Mouse (Mus musculus) thymus, postnatal 10 days (tissue): ENCODE measurements around the gene Fam227b.

Experiments used
- DNase-seq, 2 experiments: peaks; one replicate each; pipeline ENCODE4 v3.0.0; 2021; ENCODE audit warnings: low spot score in 2 of 2

The Fam227b gene

DNA sequence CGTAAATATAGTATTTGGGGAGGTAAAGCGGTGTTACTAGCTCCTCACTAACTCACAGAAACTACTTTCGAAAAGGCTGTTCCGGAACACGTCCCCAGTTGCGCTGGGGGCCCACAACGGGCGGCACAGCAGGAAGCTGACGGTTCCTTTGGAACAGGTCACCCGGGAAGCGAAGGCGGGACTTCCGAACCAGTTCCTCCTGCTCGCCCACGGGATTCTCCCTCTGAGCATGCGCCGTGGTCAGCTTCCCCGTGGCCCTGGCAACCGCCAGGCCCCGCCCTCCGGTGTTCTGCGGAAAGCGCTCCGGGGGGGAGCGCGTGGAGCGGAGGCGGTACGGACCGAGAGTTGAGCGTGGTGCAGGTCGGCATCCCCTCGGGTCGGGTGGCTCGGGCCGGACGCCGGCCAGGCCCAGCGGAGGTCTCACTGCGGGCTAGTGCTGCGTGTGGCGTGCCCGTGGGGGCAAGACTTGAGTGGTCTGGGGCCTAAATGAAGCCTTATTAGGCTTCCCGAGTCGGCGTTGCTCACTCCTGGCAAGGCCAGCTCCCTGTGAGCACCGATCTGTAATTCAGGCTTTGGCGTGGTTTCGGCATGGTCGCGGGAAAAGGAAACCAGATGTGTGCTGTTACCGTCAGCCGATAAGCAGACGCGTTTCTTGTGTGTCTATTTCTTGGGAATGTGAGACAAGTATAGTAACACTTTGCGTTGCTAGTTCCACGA, at the start of gene Fam227b, which contains the start of gene Dtwd1:
Fam227b (minus strand) TSS at position 150 of the 717 bp plus-strand sequence.
Dtwd1 (plus strand) TSS at position 287 of the 717 bp plus-strand sequence.
- DNase-seq = peak; percentile 97 to 98

DNA sequence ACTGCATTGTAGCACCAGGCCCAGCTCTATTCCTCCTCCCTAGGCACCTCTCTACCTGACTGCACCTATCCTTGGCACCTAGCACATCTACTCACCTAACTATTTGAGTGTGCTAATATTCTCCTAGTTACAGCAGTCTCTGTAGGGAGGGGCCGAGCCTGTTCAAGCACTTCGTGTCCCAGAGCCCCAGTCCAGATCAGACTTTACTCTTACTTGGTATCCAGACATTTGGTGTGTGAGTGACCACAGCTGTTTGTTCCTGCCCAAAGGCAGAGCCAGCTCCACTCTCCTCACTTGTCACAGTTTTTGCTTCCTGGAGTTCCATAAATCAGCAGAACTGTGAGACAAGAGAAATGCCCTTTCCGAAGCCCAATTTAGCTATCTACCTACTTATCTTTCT, 47.2 kb upstream of the Fam227b start:
- DNase-seq = no peak

DNA sequence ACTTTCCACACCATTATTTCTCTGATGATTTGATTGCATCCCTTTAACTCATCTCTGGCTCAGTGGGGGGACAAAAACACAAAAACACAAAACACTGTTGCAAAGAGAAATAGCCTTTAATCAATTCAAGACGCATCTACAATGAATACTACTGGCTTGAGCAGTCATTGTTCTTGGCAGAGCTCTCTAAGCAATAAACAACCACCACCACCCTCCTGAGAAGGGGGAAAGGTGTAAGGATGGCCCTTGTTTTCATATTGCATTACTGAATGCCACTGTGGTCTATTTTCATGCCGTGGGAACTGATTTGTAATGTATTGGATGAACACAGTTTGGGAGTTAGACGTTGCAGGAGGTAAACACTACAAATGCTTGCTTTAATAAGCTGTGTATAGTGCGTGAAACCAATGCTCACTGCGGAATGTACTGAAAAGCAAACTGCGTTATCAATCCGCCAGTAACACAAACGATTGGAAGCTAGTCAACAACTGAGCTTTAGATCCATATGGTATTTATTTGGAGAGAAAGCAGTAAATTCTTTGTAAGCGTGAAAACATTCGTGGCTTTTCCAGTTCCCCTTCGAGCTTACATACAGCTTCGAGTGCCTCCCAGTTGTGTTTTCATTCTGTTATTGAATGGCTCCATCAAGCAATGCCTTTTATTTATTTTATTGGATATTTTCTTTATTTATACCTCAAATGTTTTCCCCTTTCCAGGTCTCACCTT, 44.0 kb upstream of the Fam227b start:
- DNase-seq = no peak

DNA sequence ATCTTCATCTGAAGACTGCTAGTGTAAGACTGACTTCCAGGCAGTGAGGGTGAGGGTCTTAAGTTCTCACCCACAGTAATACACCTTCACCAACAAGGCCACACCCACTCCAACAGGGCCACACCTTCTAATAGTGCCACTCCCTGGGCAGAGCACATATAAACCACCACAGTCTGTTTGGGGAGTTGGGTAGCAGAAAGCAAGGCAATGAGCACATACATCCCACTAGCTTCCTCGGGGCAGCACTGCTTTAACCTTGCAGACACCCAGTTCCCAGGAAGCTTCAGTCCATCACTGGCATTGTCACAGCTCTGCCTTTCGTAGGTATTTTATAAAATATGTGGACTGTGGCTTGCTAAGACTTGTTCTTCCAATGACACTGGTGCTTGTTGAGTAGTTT, 40.3 kb upstream of the Fam227b start:
- DNase-seq = no peak

DNA sequence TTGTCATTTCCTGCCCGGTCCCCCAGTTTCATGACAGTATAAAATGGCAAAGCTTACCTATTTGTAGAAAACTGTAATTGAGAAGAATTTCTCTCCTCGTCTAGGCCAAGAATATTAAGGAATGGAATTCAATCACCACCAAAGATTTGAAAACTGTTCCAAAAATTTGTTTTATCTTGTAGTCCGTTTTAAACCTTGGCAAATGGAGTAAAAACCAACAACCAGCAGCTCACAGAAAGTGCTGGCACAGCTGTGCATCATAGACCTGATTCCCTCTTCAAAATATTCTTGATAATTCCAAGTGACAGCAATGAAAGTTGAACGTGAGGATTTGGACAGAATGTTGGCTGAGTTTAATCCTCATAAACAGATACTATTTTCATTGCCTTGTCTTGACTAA, 39.5 kb upstream of the Fam227b start:
- no peak for DNase-seq

DNA sequence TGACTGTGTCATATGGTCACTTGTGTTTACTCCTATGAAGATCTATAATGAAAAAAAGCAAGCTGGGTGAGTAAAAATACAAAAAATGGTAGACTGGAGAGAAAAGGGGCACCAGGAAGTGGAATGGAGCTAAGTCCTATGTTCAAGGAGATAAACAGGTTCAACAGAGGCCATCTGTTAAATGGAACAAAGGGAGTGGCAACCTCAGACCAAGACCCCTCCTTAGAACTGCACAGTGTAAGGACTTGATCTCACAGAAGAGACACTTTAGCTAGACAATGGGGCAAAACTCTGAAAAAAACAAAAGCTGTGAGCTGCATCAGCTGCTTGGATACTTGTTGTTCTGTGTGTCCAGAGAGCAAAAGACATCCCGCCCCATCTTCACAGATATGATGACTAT, 19.6 kb upstream of the Fam227b start:
- no peak for DNase-seq

DNA sequence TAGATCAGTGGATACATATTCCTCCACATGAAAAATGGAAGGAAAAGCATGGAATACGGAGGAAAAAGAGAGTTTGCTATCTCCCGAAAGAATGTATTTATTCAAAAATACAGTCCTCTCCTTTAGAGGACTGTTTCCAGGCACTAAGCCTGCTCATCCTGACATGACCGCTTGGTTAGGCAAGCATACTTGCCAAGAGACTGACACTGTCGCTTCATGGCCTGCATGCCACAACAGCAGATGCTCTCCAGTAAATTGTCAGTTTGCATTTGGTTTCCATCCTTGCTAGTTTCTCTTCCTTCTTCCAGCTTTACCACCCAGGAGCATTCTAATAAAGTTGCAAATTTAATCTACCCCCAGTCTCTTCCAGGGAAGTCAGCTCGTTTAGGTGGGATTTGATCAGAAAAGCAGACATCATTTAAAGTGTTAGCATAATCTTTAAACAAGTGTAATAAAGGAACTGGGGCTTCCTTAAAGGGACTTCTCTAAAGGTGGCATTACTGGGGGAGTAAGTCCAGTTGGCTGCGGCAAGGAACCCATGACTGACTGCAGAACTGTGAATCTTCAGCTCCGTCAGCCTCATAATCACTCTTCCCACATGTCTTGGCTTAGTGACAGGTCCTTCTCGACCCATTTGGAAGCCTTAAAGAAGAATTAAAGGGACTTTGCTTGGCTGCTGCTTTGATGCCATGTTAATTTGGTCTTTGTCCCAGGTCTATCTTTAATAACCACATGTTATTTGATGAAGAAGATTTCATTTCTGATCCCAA, 15.2 kb upstream of the Fam227b start:
- no peak for DNase-seq

DNA sequence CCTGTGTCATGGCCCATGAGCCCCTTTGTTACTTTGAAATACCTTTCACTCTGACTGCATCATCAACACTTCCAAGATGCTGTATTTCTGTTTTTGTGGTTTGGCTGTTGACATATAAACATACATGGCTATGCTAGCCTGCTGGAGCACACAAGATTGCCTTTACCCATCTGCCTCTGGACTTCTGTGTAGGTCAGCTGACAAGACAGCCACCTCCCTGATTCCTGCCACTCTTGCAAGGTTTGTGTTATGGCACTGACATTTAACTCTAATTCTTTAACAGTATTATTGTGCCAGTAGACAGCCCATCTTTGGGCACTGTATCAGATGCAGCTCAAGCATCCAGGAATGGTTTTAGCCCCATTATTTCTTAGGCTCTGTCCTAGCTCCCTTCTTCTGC, 14.5 kb upstream of the Fam227b start:
- DNase-seq = no peak

DNA sequence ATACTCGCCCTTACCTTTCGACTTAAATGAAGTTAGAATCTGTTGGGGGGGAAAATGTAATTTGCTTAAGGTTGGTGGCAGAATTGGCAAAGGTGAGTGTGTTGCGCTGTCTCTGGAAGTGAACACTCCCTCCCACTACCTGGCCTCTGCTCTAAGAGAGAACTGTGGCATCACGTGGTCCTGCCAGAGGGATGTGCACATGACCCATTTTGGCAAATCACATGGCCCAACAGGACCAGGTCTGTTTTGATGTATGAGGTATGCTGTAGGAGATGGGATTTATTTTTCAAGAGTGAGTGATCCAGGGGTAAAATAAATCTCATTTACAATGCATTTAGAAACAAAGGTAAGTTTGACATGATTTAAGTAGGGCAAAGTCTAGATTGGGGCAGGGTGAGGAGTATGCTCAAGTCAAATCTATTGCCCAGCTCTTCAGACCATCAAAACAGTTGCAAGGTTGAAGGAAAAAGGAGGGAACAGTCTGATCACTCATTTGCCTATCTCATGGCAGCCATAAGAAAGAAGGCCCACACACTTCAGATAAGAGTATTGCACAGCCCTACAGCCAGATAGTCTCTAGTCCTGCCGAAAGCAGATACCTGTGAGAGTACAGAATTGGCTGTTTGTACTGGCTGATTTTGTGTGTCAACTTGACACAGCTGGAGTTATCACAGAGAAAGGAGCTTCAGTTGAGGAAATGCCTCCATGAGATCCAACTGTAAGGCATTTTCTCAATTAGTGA, 13.6 kb upstream of the Fam227b start:
- DNase-seq = no peak

DNA sequence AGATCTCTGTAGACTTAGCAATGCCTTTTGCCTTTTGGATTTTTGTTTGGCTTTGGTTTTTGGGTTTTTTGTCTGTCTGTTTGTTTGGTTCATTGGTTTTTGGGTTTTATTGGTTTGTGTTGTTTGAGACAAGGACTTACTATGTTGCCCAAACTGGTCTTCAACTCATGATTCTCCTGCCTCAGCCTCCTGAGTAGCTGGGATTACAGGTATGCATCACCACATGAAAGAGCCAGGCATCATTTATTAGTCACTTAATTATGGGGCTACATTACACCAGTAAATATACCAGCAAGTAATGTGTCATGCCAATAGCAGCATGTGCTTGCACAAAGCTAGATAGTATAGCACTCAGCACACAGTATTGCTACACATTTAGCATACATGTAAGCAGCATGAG, 4.1 kb downstream of the Fam227b start:
- DNase-seq = no peak

DNA sequence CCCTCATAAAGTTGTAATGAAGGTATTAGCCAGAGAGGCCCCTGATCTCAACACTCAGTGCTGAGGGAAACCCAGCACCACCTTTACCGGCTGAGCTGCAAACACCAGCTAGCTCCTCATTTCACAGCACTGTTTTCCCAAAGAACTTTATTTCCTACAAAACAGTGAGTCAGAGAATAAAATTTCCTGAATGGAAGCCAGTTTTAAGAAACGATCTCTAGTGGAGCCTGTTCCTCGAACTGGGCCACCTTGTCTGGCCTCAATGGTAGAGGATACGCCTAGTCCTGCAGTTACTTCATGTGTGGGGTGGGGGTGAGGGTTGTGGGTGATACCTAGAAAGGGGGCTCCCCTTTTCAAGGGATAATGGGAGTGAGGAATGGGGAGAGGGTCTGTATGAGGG, 57.2 kb downstream of the Fam227b start:
- no peak for DNase-seq

DNA sequence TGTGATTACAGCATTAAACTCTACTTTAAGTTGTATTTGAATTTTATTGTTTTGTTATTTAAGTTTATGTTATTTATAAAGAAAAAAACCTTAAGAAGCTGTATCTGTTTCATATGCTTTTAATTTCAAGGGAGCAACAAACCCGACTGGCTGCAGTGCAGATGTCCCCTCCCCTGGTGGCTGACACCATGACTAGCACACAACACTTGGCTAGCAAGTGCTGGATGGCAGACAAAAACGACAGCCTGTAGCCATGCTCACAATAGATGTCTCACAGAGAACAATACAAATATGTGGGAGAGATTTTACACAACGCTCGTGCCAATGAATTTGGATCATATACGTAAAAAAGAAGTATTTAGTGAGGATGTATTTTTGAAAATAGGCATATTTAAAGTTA, 61.4 kb downstream of the Fam227b start:
- no peak for DNase-seq

DNA sequence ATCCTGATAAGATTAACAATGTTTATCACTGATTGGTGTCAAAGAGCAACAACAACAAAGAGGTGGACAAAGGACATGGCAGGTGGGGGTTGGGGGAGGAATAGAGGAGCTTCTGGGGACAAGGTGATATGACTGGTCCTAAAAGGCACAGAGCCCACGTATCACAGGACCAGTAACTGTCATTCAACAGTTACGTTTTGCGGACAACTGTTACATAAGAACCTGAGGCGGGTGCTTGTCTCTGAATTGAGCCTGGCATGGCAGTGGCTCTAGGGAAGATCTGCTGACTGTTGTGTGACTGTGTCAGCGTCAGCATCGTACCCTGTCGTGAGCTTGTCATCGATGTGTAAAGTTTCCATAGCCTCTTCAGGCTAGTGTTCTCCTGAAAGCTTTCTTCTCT, 65.6 kb downstream of the Fam227b start:
- DNase-seq = no peak

DNA sequence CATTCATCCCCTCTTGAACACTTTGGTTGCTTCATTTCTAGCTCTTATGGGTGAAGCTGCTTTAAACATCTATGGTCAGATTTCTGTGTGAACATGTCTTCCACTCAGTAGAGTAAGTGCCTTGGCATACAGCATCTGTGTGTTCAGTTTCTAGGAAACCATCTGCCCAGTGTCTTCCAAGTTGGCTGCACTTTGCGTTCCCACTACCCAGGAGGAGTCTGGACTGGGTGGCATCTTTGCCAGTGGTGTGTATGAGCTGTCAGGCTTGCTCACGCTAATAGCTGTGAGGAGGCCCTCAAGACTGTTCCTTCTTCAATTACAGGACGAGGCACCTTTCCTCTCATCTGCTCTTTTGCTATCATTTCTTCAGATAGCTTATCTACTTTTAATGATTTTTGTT, 67.5 kb downstream of the Fam227b start:
- no peak for DNase-seq

DNA sequence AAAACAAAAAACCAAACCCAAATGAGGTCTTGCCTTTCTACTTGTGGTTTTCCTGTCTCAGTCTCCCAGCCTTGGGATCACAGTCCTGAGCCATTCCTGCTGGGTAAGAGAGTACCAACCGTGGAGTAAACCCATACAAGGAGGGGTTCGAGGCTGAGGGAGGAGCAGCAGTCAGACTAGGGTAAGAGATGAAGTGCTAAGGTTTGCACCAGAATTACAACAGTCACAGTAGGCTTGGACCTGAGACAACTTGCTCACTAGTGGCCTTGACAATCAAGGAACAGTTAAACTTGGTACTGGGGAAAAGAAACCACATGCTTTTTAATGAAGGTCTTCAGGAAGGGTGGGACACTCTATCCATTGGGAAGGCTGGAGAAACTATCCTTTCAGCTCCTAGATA, 72.7 kb downstream of the Fam227b start:
- DNase-seq = no peak

DNA sequence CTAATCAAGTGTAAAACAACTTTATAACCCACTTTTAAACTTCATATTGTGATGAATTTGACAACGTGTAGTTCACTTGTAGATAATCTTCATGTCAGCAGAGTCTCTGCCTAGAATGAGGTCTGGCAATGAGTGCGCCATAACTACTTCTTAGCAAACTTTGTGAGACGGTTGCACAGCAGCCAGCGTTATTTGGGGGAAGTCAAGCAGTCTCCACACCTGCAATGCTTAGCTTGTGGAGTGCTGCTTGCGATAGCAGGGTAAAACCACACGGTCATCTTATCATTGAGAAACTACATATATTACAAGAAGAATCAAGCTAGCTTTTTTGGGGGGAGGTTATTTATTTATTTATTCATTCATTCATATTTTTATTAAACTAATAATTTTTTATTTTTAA, 75.3 kb downstream of the Fam227b start:
- no peak for DNase-seq

DNA sequence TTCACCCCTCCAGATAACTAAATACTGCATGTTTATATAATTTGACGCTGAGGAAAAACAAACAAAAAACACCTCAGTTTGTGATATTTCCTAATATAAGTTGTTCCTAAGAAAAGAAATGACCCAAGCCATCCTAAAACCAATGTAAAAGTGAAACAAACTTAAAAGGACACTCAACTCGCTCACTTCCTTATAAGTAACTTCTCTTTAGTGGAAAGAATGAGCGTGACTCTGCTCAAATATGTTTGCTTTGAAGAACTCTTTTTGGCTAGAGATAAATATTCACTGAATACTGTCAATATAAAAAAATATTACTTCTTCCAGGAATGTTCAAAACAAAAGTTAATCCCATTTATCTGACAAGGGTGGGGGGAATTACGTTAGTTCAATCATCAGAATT, 78.1 kb downstream of the Fam227b start:
- DNase-seq = no peak

DNA sequence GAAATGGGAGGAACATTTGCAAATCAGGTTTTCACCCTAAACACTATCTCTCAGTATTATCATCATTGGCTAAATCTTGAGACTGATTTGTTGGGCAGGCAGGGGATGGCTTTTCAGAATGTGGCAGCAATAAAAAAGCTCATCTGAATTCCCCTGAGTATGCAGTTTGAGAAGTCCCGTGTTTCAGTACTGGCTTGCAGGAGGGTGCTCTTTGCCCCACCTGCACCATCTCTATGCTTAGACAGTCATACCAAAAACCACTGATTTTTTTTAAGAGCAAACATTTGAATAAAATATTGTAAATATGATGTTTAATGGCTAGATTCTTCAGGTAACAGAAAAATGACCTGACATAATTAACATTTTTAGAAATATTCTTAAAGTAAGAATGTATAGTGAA, 82.1 kb downstream of the Fam227b start:
- no peak for DNase-seq

DNA sequence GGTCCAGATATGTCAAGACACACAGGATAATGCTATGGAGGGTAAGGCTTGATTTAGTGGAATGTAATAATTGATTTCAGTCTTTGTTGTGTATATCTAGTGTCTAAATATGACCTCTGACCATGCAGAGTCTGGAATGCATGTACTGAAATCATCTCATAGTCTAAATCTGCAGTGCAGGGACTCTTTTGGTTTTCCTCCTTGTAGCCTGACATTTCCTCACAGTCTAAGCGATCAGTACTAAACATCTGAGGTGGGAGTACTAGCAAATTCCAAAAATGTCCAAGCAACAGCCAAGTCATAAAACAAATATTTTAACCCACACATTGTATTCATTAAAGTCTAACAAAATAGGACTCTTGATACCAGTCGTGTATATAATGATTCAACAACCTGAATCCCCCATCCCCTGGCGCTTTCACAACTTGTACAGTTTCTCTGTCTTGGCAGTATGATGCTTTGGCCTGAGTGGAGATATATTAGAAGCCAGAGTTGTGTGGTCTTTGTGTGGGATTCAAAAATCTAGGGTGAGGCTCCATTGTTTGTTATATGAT, 86.4 kb downstream of the Fam227b start:
- DNase-seq = no peak

DNA sequence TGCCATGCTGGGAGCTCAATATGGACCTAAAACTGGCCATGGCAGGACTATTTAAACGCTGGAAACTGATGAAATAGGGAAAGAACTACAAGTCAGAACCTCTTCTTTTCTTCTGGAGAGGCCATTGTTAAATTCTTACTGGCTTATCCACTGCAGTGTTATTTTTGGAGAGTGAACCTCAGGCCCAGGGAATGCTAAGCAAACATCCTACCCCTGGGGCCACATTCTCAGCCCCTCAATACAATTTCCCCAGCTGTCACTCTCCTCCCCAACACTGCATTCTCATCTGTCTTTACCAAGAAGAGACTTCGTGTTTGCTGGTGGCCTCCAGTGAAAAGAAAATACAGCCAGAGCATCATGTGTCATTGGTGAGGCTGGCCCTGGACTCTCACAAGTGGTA, 87.0 kb downstream of the Fam227b start:
- no peak for DNase-seq

DNA sequence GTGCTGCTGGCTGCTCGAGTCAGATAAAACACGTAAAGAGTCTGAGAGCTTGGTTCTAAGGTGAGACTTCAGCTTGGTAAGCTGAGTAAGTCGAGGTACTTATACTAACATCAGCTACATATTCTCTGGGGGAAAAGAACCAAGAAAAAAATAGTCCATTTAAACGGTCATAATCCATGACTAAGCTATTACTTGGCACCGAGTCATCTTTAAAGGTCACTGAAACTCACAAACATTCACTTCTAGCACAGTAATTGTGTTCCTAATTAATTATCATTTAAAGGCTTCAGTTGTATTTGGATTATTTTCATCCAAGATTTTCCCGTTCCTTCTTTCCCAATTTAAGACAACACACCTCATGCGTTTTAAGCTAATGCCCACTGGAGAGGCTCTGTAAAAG, 88.9 kb downstream of the Fam227b start:
- DNase-seq = no peak
